Mouse (Mus musculus) limb, embryonic 10.5 days (tissue): ENCODE results near the gene Rbm8a2. TPM values are rescaled to one million over a fixed set of nuclear protein-coding genes. Genes with fewer than 3 reads are reported as not detected.
"Not testable (repeated sequence)": the region's sequence is repeated elsewhere in the genome, so short reads cannot be mapped to it uniquely, and the experiment has no call there.

Experiments
- DNase-seq: peaks from one replicate; pipeline ENCODE4 v3.0.0-alpha.2; 2017; ENCODE audit warnings: low spot score
- H3K27ac ChIP-seq: fragments of 300-500 bp; sonication (generic); 2 replicates; pipeline ENCODE4 v1.5.1; 2016; ENCODE audit warnings: mild to moderate bottlenecking
- H3K27me3 ChIP-seq: fragments of 300-500 bp; sonication (generic); 2 replicates; pipeline ENCODE4 v1.6.1; 2016; ENCODE audit warnings: low read depth, mild to moderate bottlenecking; ENCODE audit not compliant: poor library complexity, severe bottlenecking
- H3K36me3 ChIP-seq: fragments of 300-500 bp; sonication (generic); 2 replicates; pipeline ENCODE4 v1.6.1; 2016; ENCODE audit warnings: mild to moderate bottlenecking, moderate library complexity
- H3K4me1 ChIP-seq: fragments of 300-500 bp; sonication (generic); 2 replicates; pipeline ENCODE4 v1.6.1; 2016
- H3K4me3 ChIP-seq: fragments of 300-500 bp; sonication (generic); 2 replicates; pipeline ENCODE4 v1.5.1; 2016; ENCODE audit warnings: mild to moderate bottlenecking, moderate library complexity
- H3K9me3 ChIP-seq: fragments of 300-500 bp; sonication (generic); replicated peaks from 2 replicates; pipeline ENCODE4 v1.6.1; 2016; ENCODE audit warnings: mild to moderate bottlenecking
- WGBS: fragments of 180-500 bp; shearing (Covaris S2); methylation state at CpG from one replicate; pipeline ENCODE4 v1.1.7; 2016; 5-methylcytosine and 5-hydroxymethylcytosine counted together
- polyA plus RNA-seq: library from polyadenylated mRNA; unstranded; fragments of >200 nt; fragmentation: Nextera tagmentation; extraction: Ambion mirVana; gene quantifications from 2 replicates; pipeline ENCODE4 v1.2.1, GENCODE M21; 2016

Rbm8a2 gene
- 0.68 and 0.75 TPM in 2 replicates for polyA plus RNA-seq

GRCm38 (mm10) chr1:175979014-175979413, at the start of gene Rbm8a2:
Gene Rbm8a2 (minus strand): TSS chr1:175979114.
- not testable (repeated sequence) for H3K9me3 ChIP-seq, H3K27ac ChIP-seq, H3K27me3 ChIP-seq, H3K36me3 ChIP-seq, DNase-seq, H3K4me3 ChIP-seq, H3K4me1 ChIP-seq
- 94% methylated on average over 7 of the region's 7 CpGs for WGBS

- no peaks in the 10 kb centered on the region for H3K27me3 ChIP-seq
- H3K9me3 ChIP-seq: no peaks in the 10 kb centered on the region
- no peaks in the 10 kb centered on the region for H3K4me1 ChIP-seq
- no peaks in the 10 kb centered on the region for H3K36me3 ChIP-seq
- no peak overlapping the region for H3K27ac ChIP-seq
- no peak overlapping the region for H3K4me3 ChIP-seq
- DNase-seq: no peak
- 64% methylated on average over 3 of the region's 3 CpGs for WGBS
Observed at GRCm38 (mm10) chr1:176028397-176028796, 49.5 kb upstream of the Rbm8a2 start.

- Histone ChIP-seq H3K4me3 (no peak overlapping the region), H3K4me1 (no peaks in the 10 kb centered on the region), H3K27ac (no peak overlapping the region), H3K36me3 (no peaks in the 10 kb centered on the region), H3K9me3 (no peaks in the 10 kb centered on the region), H3K27me3 (no peaks in the 10 kb centered on the region)
- 43% methylated on average over 1 of the region's 1 CpGs for WGBS
- no peak for DNase-seq
Observed at GRCm38 (mm10) chr1:176024501-176024900, 45.6 kb upstream of the Rbm8a2 start.

GRCm38 (mm10) chr1:176018523-176018922, 39.6 kb upstream of the Rbm8a2 start:
- DNase-seq: no peak

GRCm38 (mm10) chr1:176016076-176016475, 37.2 kb upstream of the Rbm8a2 start:
- Histone ChIP-seq H3K36me3 (no peaks in the 10 kb centered on the region), H3K27ac (no peak overlapping the region), H3K4me3 (no peak overlapping the region), H3K9me3 (no peaks in the 10 kb centered on the region), H3K4me1 (peaks cover 4% of the 10 kb centered on the region; the same call in 1 of the 2 replicates), H3K27me3 (no peaks in the 10 kb centered on the region)
- 75% methylated on average over 3 of the region's 3 CpGs for whole genome bisulfite sequencing
- DNase-seq: no peak

More at GRCm38 (mm10) chr1:176018523-176018922, 39.6 kb upstream of the Rbm8a2 start:
- H3K4me3 ChIP-seq: no peak overlapping the region
- no peak overlapping the region for H3K27ac ChIP-seq
- H3K27me3 ChIP-seq: no peaks in the 10 kb centered on the region
- H3K4me1 ChIP-seq: peaks cover 4% of the 10 kb centered on the region; the same call in 1 of the 2 replicates
- H3K9me3 ChIP-seq: no peaks in the 10 kb centered on the region
- WGBS: 92% methylated on average over 3 of the region's 3 CpGs
- H3K36me3 ChIP-seq: no peaks in the 10 kb centered on the region

GRCm38 (mm10) chr1:176013497-176014268, 34.8 kb upstream of the Rbm8a2 start:
- H3K27me3 ChIP-seq: no peaks in the 10 kb centered on the region
- H3K27ac ChIP-seq: no peak overlapping the region
- no peaks in the 10 kb centered on the region for H3K36me3 ChIP-seq
- no peak for DNase-seq
- 75% methylated on average over 3 of the region's 3 CpGs for WGBS
- H3K4me3 ChIP-seq: no peak overlapping the region
- peaks cover 4% of the 10 kb centered on the region; the same call in 1 of the 2 replicates for H3K4me1 ChIP-seq
- no peaks in the 10 kb centered on the region for H3K9me3 ChIP-seq

- H3K36me3 ChIP-seq: no peaks in the 10 kb centered on the region
Observed at GRCm38 (mm10) chr1:176011535-176011934, 32.6 kb upstream of the Rbm8a2 start.

GRCm38 (mm10) chr1:176011072-176011471, 32.2 kb upstream of the Rbm8a2 start:
- Histone ChIP-seq H3K27ac (no peak overlapping the region), H3K27me3 (no peaks in the 10 kb centered on the region), H3K36me3 (no peaks in the 10 kb centered on the region), H3K4me1 (peaks cover 2% of the 10 kb centered on the region; the same call in 1 of the 2 replicates), H3K9me3 (no peaks in the 10 kb centered on the region), H3K4me3 (no peak overlapping the region)
- no peak for DNase-seq

More at GRCm38 (mm10) chr1:176011535-176011934, 32.6 kb upstream of the Rbm8a2 start:
- no peaks in the 10 kb centered on the region for H3K9me3 ChIP-seq
- no peaks in the 10 kb centered on the region for H3K27me3 ChIP-seq
- peaks cover 4% of the 10 kb centered on the region; the same call in 1 of the 2 replicates for H3K4me1 ChIP-seq
- no peak overlapping the region for H3K4me3 ChIP-seq
- no peak for DNase-seq
- no peak overlapping the region for H3K27ac ChIP-seq

- H3K4me3 ChIP-seq: no peak overlapping the region
- DNase-seq: no peak
Observed at GRCm38 (mm10) chr1:176008411-176008810, 29.5 kb upstream of the Rbm8a2 start.

GRCm38 (mm10) chr1:176000599-176000998, 21.7 kb upstream of the Rbm8a2 start:
- no peaks in the 10 kb centered on the region for H3K27me3 ChIP-seq
- H3K36me3 ChIP-seq: no peaks in the 10 kb centered on the region
- H3K27ac ChIP-seq: no peak overlapping the region
- H3K4me3 ChIP-seq: no peak overlapping the region
- WGBS: 53% methylated on average over 5 of the region's 5 CpGs
- no peaks in the 10 kb centered on the region for H3K4me1 ChIP-seq
- H3K9me3 ChIP-seq: no peaks in the 10 kb centered on the region
- no peak for DNase-seq

More at GRCm38 (mm10) chr1:176008411-176008810, 29.5 kb upstream of the Rbm8a2 start:
- Histone ChIP-seq H3K27me3 (no peaks in the 10 kb centered on the region), H3K9me3 (no peaks in the 10 kb centered on the region), H3K36me3 (no peaks in the 10 kb centered on the region), H3K4me1 (no peaks in the 10 kb centered on the region), H3K27ac (no peak overlapping the region)
- 83% methylated on average over 2 of the region's 2 CpGs for WGBS

- H3K27ac ChIP-seq: no peak overlapping the region
- H3K36me3 ChIP-seq: no peaks in the 10 kb centered on the region
- H3K9me3 ChIP-seq: no peaks in the 10 kb centered on the region
- H3K27me3 ChIP-seq: no peaks in the 10 kb centered on the region
- no peak for DNase-seq
- WGBS: 86% methylated on average over 7 of the region's 7 CpGs
- H3K4me3 ChIP-seq: no peak overlapping the region
- H3K4me1 ChIP-seq: no peaks in the 10 kb centered on the region
Observed at GRCm38 (mm10) chr1:175997076-175997651, 18.2 kb upstream of the Rbm8a2 start.

- H3K4me1 ChIP-seq: no peaks in the 10 kb centered on the region
- no peak overlapping the region for H3K4me3 ChIP-seq
- WGBS: 90% methylated on average over 4 of the region's 4 CpGs
- H3K27ac ChIP-seq: no peak overlapping the region
- no peak for DNase-seq
- no peaks in the 10 kb centered on the region for H3K27me3 ChIP-seq
- H3K36me3 ChIP-seq: no peaks in the 10 kb centered on the region
- H3K9me3 ChIP-seq: no peaks in the 10 kb centered on the region
Observed at GRCm38 (mm10) chr1:175988912-175989311, 10.0 kb upstream of the Rbm8a2 start.

- Histone ChIP-seq H3K4me1 (no peaks in the 10 kb centered on the region), H3K27ac (no peak overlapping the region), H3K4me3 (no peak overlapping the region), H3K36me3 (no peaks in the 10 kb centered on the region), H3K9me3 (no peaks in the 10 kb centered on the region), H3K27me3 (no peaks in the 10 kb centered on the region)
- 96% methylated on average over 5 of the region's 5 CpGs for WGBS
- no peak for DNase-seq
Observed at GRCm38 (mm10) chr1:175988448-175988847, 9.5 kb upstream of the Rbm8a2 start.
